Mouse (Mus musculus) erythroid progenitor cell, adult 5-6 weeks (primary cell): ENCODE data around the gene Htatip2. TPM values are rescaled to one million over a fixed set of nuclear protein-coding genes. Genes with fewer than 3 reads are reported as not detected.

ENCODE experiments used
- ATAC-seq: replicated peaks from 2 replicates; pipeline ENCODE4 v1.8.0; 2016; ENCODE audit warnings: moderate number of reproducible peaks, mild to moderate bottlenecking, moderate TSS enrichment, inconsistent platforms; ENCODE audit not compliant: poor library complexity, low FRiP score, severe bottlenecking
- total RNA-seq, 2 experiments: library from RNA; stranded (forward) in 1 of 2; stranded (reverse) in 1 of 2; fragments of 150-400 nt in 1 of 2; fragments of 186-747, 209-891 nt in 1 of 2; gene quantifications; 2 replicates each; pipeline versions ENCODE4 v1.2.3 to v1.2.4; 2015 to 2017; ENCODE audit warnings: low replicate concordance in 2 of 2

Htatip2 gene
- total RNA-seq, 2 experiments from 2014 or later: 49.5 to 51.5 TPM

DNA sequence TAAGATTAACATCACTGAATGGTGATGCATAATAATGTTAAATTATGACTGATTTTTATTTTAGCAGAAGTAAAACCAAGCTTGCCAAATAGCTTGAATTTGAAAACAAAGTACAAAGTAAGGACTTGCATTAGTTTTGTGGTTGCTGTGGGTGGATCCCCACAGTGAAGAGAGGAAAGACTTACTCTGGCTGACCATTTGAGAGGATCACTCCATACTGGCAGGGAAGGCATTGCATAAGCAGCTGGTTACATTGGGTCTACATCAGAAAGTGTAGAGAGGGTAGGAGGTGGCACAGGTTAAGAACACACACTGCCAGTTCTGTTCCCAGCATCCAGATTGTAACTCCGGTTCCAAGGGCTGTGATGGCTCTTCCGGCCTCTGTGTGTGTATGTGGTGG is 24.1 kb downstream of the Htatip2 start:
- no peak for ATAC-seq

DNA sequence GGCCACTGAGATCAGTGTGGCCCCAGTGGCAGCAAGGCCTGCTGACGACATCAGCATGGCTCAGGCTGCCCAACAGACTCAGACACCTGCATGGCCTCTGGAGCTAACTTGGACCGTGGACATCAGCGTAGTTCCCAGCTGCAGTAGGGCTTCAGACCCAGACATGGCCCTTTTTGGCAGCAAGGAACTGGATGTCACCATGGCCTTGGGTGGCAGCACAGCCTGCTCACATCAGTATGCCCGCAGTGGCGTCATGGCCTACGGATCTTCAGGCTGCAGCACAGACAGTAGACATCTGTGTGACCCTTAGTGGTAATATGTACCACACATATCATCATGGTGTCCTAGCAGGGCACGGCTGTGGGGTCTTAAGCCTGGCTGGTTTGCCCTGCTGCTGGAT is 26.2 kb downstream of the Htatip2 start:
- ATAC-seq: no peak

GRCm38 (mm10) chr7:49786618-49787382 is 27.9 kb downstream of the Htatip2 start:
- ATAC-seq: no peak; the same call in 1 of the 2 replicates

DNA sequence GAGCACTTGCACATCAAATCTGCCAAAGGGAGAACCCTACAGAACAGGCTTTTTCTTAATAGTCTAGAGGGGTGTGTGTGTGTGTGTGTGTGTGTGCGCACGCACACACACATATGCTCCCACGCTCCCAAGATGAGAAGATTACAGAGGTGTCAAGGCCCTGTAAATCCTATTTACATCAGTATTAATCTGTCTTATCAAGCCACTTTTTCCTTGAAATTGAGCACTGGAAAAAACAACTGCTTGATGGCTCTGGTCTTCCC is 28.4 kb downstream of the Htatip2 start:
- ATAC-seq: no peak

- no peak for ATAC-seq
Observed at GRCm38 (mm10) chr7:49794304-49794703, 35.4 kb downstream of the Htatip2 start.

DNA sequence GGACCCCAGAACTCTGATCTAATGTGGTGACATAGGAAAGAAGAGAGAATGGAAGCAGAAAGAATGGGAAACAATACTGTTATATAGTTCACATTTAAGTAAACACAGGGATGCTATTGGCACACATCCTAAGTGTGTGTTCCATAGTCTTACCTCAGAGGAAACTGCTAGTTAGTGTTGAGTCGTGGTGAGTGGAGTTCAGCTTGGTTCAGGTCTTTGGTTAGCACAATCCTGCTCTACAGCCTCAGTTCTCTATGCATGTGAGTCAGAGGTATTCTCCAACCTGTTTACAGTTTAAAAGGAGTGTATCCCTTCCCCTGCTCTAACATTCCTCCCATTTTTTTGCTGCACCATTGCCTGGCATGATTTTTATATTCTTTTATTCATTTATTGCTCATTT is 38.3 kb downstream of the Htatip2 start:
- no peak for ATAC-seq

DNA sequence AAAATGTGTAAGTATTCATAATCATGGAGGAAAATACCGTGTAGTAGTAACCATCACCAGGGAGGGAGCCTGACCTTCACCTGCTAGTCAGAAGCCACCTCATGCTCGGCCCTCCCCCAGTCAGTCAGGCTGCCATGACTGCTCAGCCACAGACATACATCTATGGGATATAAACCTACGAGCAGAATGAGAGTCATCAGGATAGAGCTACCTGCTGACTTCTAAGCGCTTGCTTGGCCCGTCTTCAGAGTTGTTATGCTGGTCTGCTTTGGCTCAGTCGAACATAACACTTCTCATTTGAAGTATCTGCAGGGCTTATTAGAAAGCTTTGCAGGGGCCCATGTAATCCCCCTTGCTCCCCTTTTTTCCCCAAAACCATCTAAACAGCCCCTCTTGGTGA is 44.6 kb downstream of the Htatip2 start:
- no peak for ATAC-seq

- no peak for ATAC-seq
Observed at GRCm38 (mm10) chr7:49804638-49805165, 45.8 kb downstream of the Htatip2 start.

DNA sequence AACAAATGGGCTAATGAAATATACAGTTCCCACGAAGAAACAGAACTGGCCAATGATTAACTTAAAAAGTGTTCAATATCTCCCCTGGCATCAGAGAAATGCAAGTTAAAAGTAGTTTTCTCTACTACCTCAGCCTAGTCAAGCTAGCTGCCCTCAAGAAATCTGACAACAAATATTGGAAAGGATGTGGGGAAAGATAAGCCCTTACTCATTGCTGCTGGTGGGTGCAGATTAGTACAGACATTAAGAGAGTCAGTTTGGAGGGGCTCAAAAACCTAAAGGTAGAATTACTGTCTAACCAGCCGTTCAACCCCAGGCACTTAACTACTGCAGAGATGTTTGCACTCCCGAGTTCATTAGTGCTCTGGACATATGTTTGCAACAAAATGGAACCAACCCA is 46.7 kb downstream of the Htatip2 start:
- ATAC-seq: 0 out of 2 replicates have a peak, but pooled peaks have one; percentile 30

DNA sequence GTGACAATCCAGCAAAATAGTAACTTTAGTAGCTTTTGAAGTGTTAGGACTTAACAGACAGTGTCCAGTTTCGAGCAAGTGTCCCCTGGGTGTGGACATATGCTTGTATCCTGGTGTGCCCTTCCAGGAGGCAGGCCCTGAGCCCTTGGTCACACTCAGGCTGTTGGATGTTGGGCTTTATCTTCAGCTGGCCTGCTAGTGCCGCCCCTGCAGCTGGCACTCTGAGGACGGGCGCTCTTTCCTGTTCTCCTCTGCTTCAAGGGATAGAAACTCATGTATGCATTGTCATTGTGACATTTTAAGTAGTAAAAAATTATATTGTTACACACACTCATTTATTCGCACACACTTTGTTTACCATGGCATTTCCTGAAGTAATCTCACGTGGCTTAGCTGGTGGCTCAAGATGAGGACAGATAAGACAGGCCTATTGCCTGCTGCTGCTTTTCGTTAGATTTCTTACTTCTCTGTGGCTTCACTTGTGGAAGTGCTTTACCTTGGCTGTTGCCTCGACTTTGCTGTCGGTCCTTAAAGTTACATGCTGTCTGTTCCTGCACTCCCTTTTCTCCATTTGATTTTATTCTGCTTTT is 48.3 kb downstream of the Htatip2 start:
- no peak for ATAC-seq

- no peak for ATAC-seq
Observed at GRCm38 (mm10) chr7:49807846-49808622, 49.1 kb downstream of the Htatip2 start.

DNA sequence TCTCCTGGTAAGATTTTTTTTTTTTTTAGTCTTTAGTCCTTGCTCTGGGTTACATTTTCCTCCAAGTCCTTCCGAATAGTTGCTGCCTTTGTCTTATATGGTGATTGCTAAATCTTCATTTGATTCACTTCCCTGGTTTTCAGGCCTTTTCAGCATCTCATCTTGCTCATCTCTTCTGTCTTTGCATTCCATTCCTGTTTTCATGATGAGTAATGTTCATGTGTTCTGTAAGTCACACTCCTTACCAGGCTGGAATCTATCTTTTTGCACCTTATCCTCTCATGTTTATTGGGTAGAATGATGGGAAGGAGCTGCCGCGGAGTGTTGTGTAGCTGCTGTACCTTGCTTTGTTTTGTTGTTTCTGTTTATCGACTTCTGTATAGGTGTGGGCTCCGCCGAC is 50.2 kb downstream of the Htatip2 start:
- no peak for ATAC-seq

DNA sequence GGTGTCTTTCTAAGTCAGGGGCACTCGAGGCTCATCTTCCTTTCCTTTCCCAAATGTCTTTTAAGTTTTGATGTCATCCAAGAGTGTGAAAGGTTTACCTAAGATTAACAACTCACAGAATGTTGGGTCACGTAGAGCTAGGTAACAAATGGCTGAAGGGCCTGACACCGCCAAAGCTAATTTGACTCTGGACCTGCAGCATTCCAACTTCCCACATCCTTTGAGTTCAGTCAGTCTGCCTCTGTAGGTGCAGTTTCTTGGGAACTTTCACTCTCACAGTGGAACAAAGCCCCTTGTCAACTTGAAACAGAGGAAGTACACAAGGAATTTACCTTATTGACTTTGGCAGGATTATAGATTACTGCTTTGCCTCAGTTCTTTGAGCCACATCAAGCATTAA is 50.6 kb downstream of the Htatip2 start:
- ATAC-seq: no peak

DNA sequence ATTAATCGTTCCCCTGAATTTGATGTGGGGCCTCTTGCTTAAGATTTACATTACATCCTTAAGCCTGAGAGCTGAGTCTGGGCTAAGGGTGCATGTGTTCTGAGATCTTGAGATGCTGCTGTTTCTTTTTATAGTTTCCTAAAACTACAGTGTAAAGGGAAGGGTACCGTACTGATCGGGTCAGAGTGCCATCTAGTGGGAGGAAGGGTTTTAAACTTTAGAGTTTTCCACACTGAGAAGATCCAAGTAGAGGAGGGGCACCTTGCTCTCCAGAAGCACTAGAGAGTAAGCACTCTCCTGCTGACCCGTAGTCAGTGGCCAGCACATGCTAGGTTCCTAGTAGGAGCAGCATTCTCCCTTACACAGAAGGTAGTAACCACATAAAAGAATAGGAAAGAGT is 52.4 kb downstream of the Htatip2 start:
- no peak for ATAC-seq

DNA sequence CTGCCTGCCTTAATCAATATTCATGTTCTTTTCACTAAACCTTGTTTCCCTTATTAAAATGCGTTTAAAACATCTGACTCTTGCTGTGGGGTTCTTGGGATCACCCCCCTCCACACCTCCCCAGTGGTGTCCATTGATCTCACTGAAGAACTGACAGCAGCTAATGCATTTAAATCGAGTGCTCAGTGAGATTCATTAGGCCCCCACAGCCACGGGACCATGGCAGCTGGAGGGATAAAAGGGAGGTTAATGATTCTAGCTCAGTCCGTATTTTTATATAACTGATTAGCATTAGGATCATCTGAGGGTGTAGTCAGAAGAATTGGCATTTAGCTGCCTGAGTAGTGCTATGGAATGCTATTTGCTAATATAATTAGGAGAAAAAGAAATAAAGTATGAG is 60.5 kb downstream of the Htatip2 start:
- ATAC-seq: no peak

GRCm38 (mm10) chr7:49821370-49821769 is 62.5 kb downstream of the Htatip2 start:
- ATAC-seq: no peak

- no peak for ATAC-seq
Observed at GRCm38 (mm10) chr7:49822028-49822427, 63.1 kb downstream of the Htatip2 start.
